Mouse (Mus musculus) heart, postnatal 0 days (tissue): ENCODE measurements at regions not wholly inside any gene's neighbourhood (a gene's known extent, or its start where the extent isn't known, plus 50 kb on each side); places are given as distances from the start of the nearest gene placed in this dataset.

Experiments
- CTCF ChIP-seq: IDR thresholded peaks from 2 replicates; pipeline ENCODE4 v1.5.1; 2016; ENCODE audit warnings: antibody characterized with exemption, control low read depth, low read depth
- EP300 ChIP-seq: IDR thresholded peaks from 2 replicates; pipeline ENCODE4 v1.6.1; 2016; ENCODE audit warnings: antibody characterized with exemption, low read depth

GRCm38 (mm10) chr17:79501926-79502325 is 109.7 kb upstream of the Rmdn2 start:
- TF ChIP-seq CTCF = no peak
- no peak for TF ChIP-seq EP300
